In the genomic region with DNA sequence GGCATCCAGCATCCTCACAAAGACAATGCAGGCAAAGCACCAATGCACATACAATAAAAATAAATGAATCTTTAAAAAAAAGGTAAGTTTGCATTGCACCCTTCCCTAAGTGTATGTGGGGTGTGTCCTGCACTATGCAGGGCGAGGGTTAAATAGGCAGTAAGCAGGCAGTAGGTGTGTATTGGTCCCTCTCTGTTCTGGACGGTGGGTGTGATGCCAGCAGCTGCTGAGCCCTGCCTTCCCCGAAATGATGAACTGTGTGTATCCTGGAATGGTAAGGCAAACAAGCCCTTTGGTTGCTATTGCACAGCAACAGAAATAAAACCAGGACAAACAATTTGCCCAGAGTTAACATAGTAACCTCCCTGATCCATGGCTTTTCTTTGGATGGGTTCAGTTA, we compare ENCODE assay signal across 34 mouse cellular contexts.
"Had no signal": no experiment of that assay in that cellular context is flagged by ENCODE, and none has a peak within 500 bp of the region (broad histone marks: within the 10 kb centered on the region; RNA-seq: fewer than 3 reads in every experiment).

No protein-coding gene starts in this region.

- H3K9ac ChIP-seq: heart, embryonic 12.5 days; heart, embryonic 13.5 days; heart, embryonic 15.5 days; hindbrain, embryonic 12.5 days; hindbrain, embryonic 13.5 days; hindbrain, embryonic 14.5 days; hindbrain, embryonic 15.5 days; intestine, embryonic 15.5 days; kidney, embryonic 15.5 days had no signal

- DNase-seq: heart, adult 2 months; heart, postnatal 10 days; heart, postnatal 14 days; heart, postnatal 4 days; kidney, adult 11 months; kidney, adult 18-20 months; kidney, adult 2 months; kidney, adult 8-10 months; kidney, adult 9 months; kidney, postnatal 10 days; kidney, postnatal 14 days; kidney, postnatal 25 days; kidney, postnatal 36 days; kidney, postnatal 4 days; layer of hippocampus, adult 9-11 months; layer of hippocampus, postnatal 36 days had no signal

- H3K9me3 ChIP-seq: heart, embryonic 10.5 days; heart, embryonic 12.5 days; heart, embryonic 13.5 days; heart, embryonic 15.5 days; hindbrain, embryonic 10.5 days; hindbrain, embryonic 12.5 days; hindbrain, embryonic 13.5 days; hindbrain, embryonic 15.5 days; intestine, embryonic 15.5 days; kidney, embryonic 15.5 days had no signal

- H3K27ac ChIP-seq: heart, adult 2 months; heart, embryonic 10.5 days; heart, embryonic 13.5 days; heart, embryonic 15.5 days; hindbrain, embryonic 10.5 days; hindbrain, embryonic 12.5 days; hindbrain, embryonic 13.5 days; hindbrain, embryonic 14.5 days; hindbrain, embryonic 15.5 days; hindbrain, postnatal 0 days; intestine, embryonic 15.5 days; kidney, embryonic 15.5 days; kidney, postnatal 0 days; layer of hippocampus, adult 2 months had no signal

- ATAC-seq: hindbrain, embryonic 16.5 days; hindbrain, postnatal 0 days; inflammation-experienced regulatory T-cells, adult 6 months; intestine, embryonic 15.5 days; intestine, embryonic 16.5 days had no signal

- H3K4me1 ChIP-seq: hindbrain, embryonic 15.5 days; kidney, embryonic 15.5 days had no signal

- H3K4me2 ChIP-seq: heart, embryonic 11.5 days; heart, embryonic 12.5 days; heart, embryonic 13.5 days; heart, embryonic 15.5 days; hindbrain, embryonic 12.5 days; hindbrain, embryonic 13.5 days; hindbrain, embryonic 14.5 days; hindbrain, embryonic 15.5 days; intestine, embryonic 15.5 days; kidney, embryonic 15.5 days had no signal

- H3K36me3 ChIP-seq: heart, embryonic 10.5 days; heart, embryonic 12.5 days; heart, embryonic 13.5 days; heart, embryonic 15.5 days; hindbrain, embryonic 12.5 days; hindbrain, embryonic 13.5 days; hindbrain, embryonic 15.5 days; intestine, embryonic 15.5 days; kidney, embryonic 15.5 days had no signal

- H3K4me3 ChIP-seq: heart, adult 2 months; heart, embryonic 10.5 days; heart, embryonic 12.5 days; heart, embryonic 13.5 days; heart, embryonic 15.5 days; hindbrain, embryonic 10.5 days; hindbrain, embryonic 12.5 days; hindbrain, embryonic 13.5 days; hindbrain, embryonic 15.5 days; intestine, embryonic 15.5 days; kidney, embryonic 15.5 days; layer of hippocampus, adult 2 months had no signal

- H3K27me3 ChIP-seq: heart, embryonic 12.5 days; heart, embryonic 13.5 days; heart, embryonic 15.5 days; hindbrain, embryonic 12.5 days; hindbrain, embryonic 13.5 days; hindbrain, embryonic 15.5 days; intestine, embryonic 15.5 days; kidney, embryonic 15.5 days had no signal
